Mouse (Mus musculus) heart, postnatal 0 days (tissue): ENCODE results near the gene Olfr923. TPM values are rescaled to one million over a fixed set of nuclear protein-coding genes. Genes with fewer than 3 reads are reported as not detected.
"Not testable (repeated sequence)": the region's sequence is repeated elsewhere in the genome, so short reads cannot be mapped to it uniquely, and the experiment has no call there.

Source experiments
- ATAC-seq: fragments of 200-750 bp; cut with Nextera tagmentation; 2 replicates; pipeline ENCODE4 v1.8.0; 2017; ENCODE audit warnings: low read depth, moderate number of reproducible peaks, moderate library complexity; ENCODE audit not compliant: insufficient read depth
- DNase-seq: peaks from one replicate; pipeline ENCODE4 v3.0.0-alpha.2; 2016; ENCODE audit warnings: low spot score
- H3K27ac ChIP-seq: fragments of 300-500 bp; sonication (generic); 2 replicates; pipeline ENCODE4 v1.5.1; 2014; ENCODE audit warnings: low read depth, mild to moderate bottlenecking
- H3K27me3 ChIP-seq: fragments of 300-500 bp; sonication (generic); 2 replicates; pipeline ENCODE4 v1.6.1; 2014; ENCODE audit warnings: low read length, mixed read lengths; ENCODE audit not compliant: control insufficient read depth, insufficient read depth
- H3K36me3 ChIP-seq: fragments of 300-500 bp; sonication (generic); replicated peaks from 2 replicates; pipeline ENCODE4 v1.6.1; 2014; ENCODE audit warnings: low read length, mixed read lengths; ENCODE audit not compliant: control insufficient read depth, insufficient read depth
- H3K4me1 ChIP-seq: fragments of 300-500 bp; sonication (generic); 2 replicates; pipeline ENCODE4 v1.6.1; 2014; ENCODE audit warnings: antibody characterized with exemption; ENCODE audit not compliant: control insufficient read depth, insufficient read depth
- H3K4me2 ChIP-seq: fragments of 300-500 bp; sonication (generic); 2 replicates; pipeline ENCODE4 v1.6.1; 2014; ENCODE audit warnings: low read depth, mild to moderate bottlenecking, low read length, moderate library complexity
- H3K4me3 ChIP-seq: fragments of 300-500 bp; sonication (generic); 2 replicates; pipeline ENCODE4 v1.5.1; 2014; ENCODE audit warnings: low read depth, low read length
- H3K9ac ChIP-seq: fragments of 300-500 bp; sonication (generic); replicated peaks from 2 replicates; pipeline ENCODE4 v1.6.1; 2014; ENCODE audit warnings: low read depth, low read length, mixed read lengths
- H3K9me3 ChIP-seq: fragments of 300-500 bp; sonication (generic); replicated peaks from 2 replicates; pipeline ENCODE4 v1.6.1; 2016; ENCODE audit warnings: low read length; ENCODE audit not compliant: control insufficient read depth
- CTCF ChIP-seq: IDR thresholded peaks from 2 replicates; pipeline ENCODE4 v1.5.1; 2016; ENCODE audit warnings: antibody characterized with exemption, control low read depth, low read depth
- EP300 ChIP-seq: IDR thresholded peaks from 2 replicates; pipeline ENCODE4 v1.6.1; 2016; ENCODE audit warnings: antibody characterized with exemption, low read depth
- WGBS: fragments of 180-500 bp; shearing (Covaris S2); extraction: QIAGEN DNeasy Blood & Tissue Kit; methylation state at CpG from one replicate; pipeline ENCODE4 v1.1.7; 2014; 5-methylcytosine and 5-hydroxymethylcytosine counted together
- polyA plus RNA-seq: library from polyadenylated mRNA; unstranded; fragments of >200 nt; fragmentation: Nextera tagmentation; extraction: Ambion mirVana; gene quantifications from 2 replicates; pipeline ENCODE4 v1.2.1, GENCODE M21; 2015
- total RNA-seq: library from RNA; depleted of rRNA; stranded (reverse); fragments of >200 nt; gene quantifications from 2 replicates; pipeline ENCODE4 v1.2.3, GENCODE M21; 2014; ENCODE audit warnings: low replicate concordance; rRNA removed

Olfr923 gene
- total and polyA plus RNA-seq, 2 experiments from 2014 or later, result not detected

DNA sequence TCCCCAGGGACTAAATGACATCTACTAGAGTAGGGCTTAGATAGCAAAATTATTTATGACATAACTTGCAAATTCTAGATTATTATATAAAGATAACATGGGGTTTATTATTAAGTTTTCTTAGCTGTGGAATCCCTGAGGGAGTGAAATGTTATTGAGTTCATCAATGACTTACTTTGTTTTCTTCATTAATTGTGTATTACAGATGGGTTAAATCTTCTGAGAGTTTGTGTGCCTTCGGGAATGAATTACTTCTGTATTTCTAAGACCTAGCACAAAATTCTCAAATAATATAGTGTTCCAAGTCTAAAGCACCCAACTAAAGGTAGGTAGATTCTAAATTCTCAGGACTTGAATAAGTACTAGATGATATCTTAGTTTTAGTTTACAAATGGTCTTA is 17.8 kb downstream of the Olfr923 start, which contains the start of gene Olfr924:
Gene Olfr924, plus strand, starts transcription at position 301 of the 400 bp plus-strand sequence.
- WGBS, result 71% methylated on average over 1 of the region's 1 CpGs
- Histone ChIP-seq H3K9ac (no peak within 1 kb of the TSS), H3K9me3 (no peaks in the 10 kb centered on the region), H3K4me1 (no peaks in the 10 kb centered on the region), H3K27me3 (no peaks in the 10 kb centered on the region), H3K27ac (no peak within 1 kb of the TSS), H3K36me3 (no peaks in the 10 kb centered on the region), H3K4me2 (no peak within 1 kb of the TSS), H3K4me3 (no peak within 1 kb of the TSS)
- no peak for DNase-seq
- no peak for ATAC-seq
- TF ChIP-seq CTCF, result no peak
- TF ChIP-seq EP300, result no peak

DNA sequence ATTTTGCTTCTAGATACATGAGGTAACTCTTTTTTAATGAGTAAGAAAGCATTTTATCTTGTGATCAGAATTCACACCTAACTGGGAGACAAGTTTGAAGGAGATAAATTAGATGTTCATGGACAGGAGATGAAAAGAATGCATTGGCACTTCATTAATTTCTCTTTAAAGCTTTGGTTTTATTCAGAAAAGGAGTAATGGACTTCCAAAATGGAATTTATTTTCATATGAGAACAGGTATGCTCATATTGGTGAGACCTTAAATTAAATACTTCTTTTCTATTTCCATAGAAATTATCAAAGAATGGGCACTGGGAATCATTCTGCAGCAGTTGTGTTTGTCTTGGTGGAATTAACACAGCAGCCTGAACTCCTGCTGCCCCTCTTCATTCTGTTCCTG is 28.4 kb downstream of the Olfr923 start, which contains the start of gene Olfr26:
Gene Olfr26, plus strand, starts transcription at position 301 of the 400 bp plus-strand sequence.
- Histone ChIP-seq H3K9me3 (no peaks in the 10 kb centered on the region), H3K4me1 (no peaks in the 10 kb centered on the region), H3K4me3 (no peak within 1 kb of the TSS), H3K36me3 (no peaks in the 10 kb centered on the region), H3K9ac (no peak within 1 kb of the TSS), H3K4me2 (no peak within 1 kb of the TSS), H3K27ac (no peak within 1 kb of the TSS), H3K27me3 (no peaks in the 10 kb centered on the region)
- DNase-seq (no peak), ATAC-seq (no peak)
- no peak for TF ChIP-seq CTCF
- TF ChIP-seq EP300, result no peak

DNA sequence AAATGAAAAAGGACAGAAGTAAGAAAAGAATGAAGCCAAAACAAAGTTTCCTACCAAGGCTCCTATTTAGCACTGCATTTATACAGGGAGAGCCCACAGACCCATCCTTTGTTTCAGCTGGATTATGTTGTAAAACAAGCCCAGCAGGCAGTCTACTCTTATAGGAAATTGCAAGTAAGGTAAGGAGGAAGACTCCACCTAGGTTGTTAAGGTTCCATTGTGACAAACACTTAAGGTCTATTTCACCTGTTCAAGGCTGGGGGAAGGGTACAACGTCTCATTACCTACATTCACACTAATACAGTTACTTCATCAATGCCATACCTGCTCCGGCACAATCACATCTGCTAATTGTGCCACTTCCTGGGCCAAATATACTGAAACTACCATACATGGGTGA is 48.5 kb downstream of the Olfr923 start:
- H3K36me3 ChIP-seq, H3K4me2 ChIP-seq, H3K9ac ChIP-seq, H3K27me3 ChIP-seq, DNase-seq, H3K27ac ChIP-seq, H3K9me3 ChIP-seq, H3K4me1 ChIP-seq, H3K4me3 ChIP-seq, ATAC-seq: not testable (repeated sequence)
- WGBS, result 50% methylated on average over 2 of the region's 2 CpGs

DNA sequence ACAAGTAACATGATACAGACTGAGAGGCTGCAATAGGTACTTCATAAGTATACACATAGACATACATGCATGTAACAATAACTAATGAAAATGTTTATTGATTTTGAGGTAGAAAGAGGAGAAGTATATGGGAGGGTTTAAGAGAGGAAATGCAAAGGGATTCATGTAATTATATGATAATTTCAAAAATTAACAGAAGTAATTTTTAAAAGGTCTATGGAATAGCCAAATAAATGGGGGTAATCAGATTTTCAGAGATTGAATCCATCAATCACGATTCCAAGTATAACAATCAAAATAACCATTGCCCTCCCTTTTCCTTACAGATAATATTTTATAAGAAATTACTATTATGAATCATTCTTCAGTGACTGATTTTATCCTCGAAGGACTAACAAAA is 50.5 kb downstream of the Olfr923 start, which contains the start of gene Olfr926:
Gene Olfr926, plus strand, starts transcription at position 301 of the 400 bp plus-strand sequence.
- no peak within 1 kb of the TSS for H3K4me2 ChIP-seq
- H3K27ac ChIP-seq, result no peak within 1 kb of the TSS
- no peak for DNase-seq
- H3K9ac ChIP-seq, result no peak within 1 kb of the TSS
- no peaks in the 10 kb centered on the region for H3K27me3 ChIP-seq
- 0 out of 2 replicates have a peak, but pooled peaks cover 6% of the 10 kb centered on the region for H3K9me3 ChIP-seq
- TF ChIP-seq CTCF, result no peak
- TF ChIP-seq EP300, result no peak
- WGBS, result 65% methylated on average over 2 of the region's 2 CpGs
- no peak within 1 kb of the TSS for H3K4me3 ChIP-seq
- ATAC-seq, result no peak
- no peaks in the 10 kb centered on the region for H3K36me3 ChIP-seq
- H3K4me1 ChIP-seq, result no peaks in the 10 kb centered on the region

Other genes starting within 250 kb of the Olfr923 start
- gene Olfr912, start 246.4 kb upstream of the Olfr923 start, total RNA-seq, result not detected in 2 replicates
- gene Olfr912, start 246.4 kb upstream of the Olfr923 start, polyA plus RNA-seq, result not detected in 2 replicates
- not detected in 2 replicates for gene Olfr913, start 233.8 kb upstream of the Olfr923 start, total RNA-seq
- not detected in 2 replicates for gene Olfr913, start 233.8 kb upstream of the Olfr923 start, polyA plus RNA-seq
- not detected in 2 replicates for gene Olfr914, start 221.4 kb upstream of the Olfr923 start, total RNA-seq
- gene Olfr914, start 221.4 kb upstream of the Olfr923 start, polyA plus RNA-seq, result not detected in 2 replicates
- not detected in 2 replicates for gene Olfr916, start 166.7 kb upstream of the Olfr923 start, total RNA-seq
- gene Olfr916, start 166.7 kb upstream of the Olfr923 start, polyA plus RNA-seq, result not detected in 2 replicates
- gene Olfr917, start 160.7 kb upstream of the Olfr923 start, total RNA-seq, result not detected in 2 replicates
- gene Olfr917, start 160.7 kb upstream of the Olfr923 start, polyA plus RNA-seq, result not detected in 2 replicates
- not detected in 2 replicates for gene Olfr918, start 151.9 kb upstream of the Olfr923 start, total RNA-seq
- gene Olfr918, start 151.9 kb upstream of the Olfr923 start, polyA plus RNA-seq, result not detected in 2 replicates
- not detected in 2 replicates for gene Olfr919, start 122.9 kb upstream of the Olfr923 start, total RNA-seq
- not detected in 2 replicates for gene Olfr919, start 122.9 kb upstream of the Olfr923 start, polyA plus RNA-seq
- gene Vwa5a, start 108.3 kb upstream of the Olfr923 start, total RNA-seq, result 33.4 and 43.1 TPM in 2 replicates
- 17.1 and 18.5 TPM in 2 replicates for gene Vwa5a, start 108.3 kb upstream of the Olfr923 start, polyA plus RNA-seq
- 0.19 and 0.80 TPM in 2 replicates for gene Olfr920, start 74.2 kb upstream of the Olfr923 start, total RNA-seq
- 0.03 and 0.04 TPM in 2 replicates for gene Olfr920, start 74.2 kb upstream of the Olfr923 start, polyA plus RNA-seq
- gene Olfr921, start 53.5 kb upstream of the Olfr923 start, total RNA-seq, result not detected in 2 replicates
- not detected in 2 replicates for gene Olfr921, start 53.5 kb upstream of the Olfr923 start, polyA plus RNA-seq
- gene Olfr922, start 11.9 kb upstream of the Olfr923 start, total RNA-seq, result not detected in 2 replicates
- not detected in 2 replicates for gene Olfr922, start 11.9 kb upstream of the Olfr923 start, polyA plus RNA-seq
- gene Olfr924, start 17.9 kb downstream of the Olfr923 start, total RNA-seq, result not detected in 2 replicates
- not detected in 2 replicates for gene Olfr924, start 17.9 kb downstream of the Olfr923 start, polyA plus RNA-seq
- not detected in 2 replicates for gene Olfr26, start 28.5 kb downstream of the Olfr923 start, total RNA-seq
- not detected in 2 replicates for gene Olfr26, start 28.5 kb downstream of the Olfr923 start, polyA plus RNA-seq
- gene Olfr926, start 50.6 kb downstream of the Olfr923 start, total RNA-seq, result not detected in 2 replicates
- not detected in 2 replicates for gene Olfr926, start 50.6 kb downstream of the Olfr923 start, polyA plus RNA-seq
- not detected in 2 replicates for gene Olfr930, start 103.3 kb downstream of the Olfr923 start, total RNA-seq
- gene Olfr930, start 103.3 kb downstream of the Olfr923 start, polyA plus RNA-seq, result not detected in 2 replicates
- not detected in 2 replicates for gene Olfr933, start 145.8 kb downstream of the Olfr923 start, total RNA-seq
- gene Olfr933, start 145.8 kb downstream of the Olfr923 start, polyA plus RNA-seq, result not detected in 2 replicates
- gene Olfr934, start 161.8 kb downstream of the Olfr923 start, total RNA-seq, result not detected in 2 replicates
- gene Olfr934, start 161.8 kb downstream of the Olfr923 start, polyA plus RNA-seq, result not detected in 2 replicates
- gene Olfr935, start 173.1 kb downstream of the Olfr923 start, total RNA-seq, result not detected in 2 replicates
- gene Olfr935, start 173.1 kb downstream of the Olfr923 start, polyA plus RNA-seq, result not detected in 2 replicates
- gene Olfr146, start 196.8 kb downstream of the Olfr923 start, total RNA-seq, result not detected in 2 replicates
- gene Olfr146, start 196.8 kb downstream of the Olfr923 start, polyA plus RNA-seq, result not detected in 2 replicates
- gene Olfr937, start 238.4 kb downstream of the Olfr923 start, total RNA-seq, result not detected in 2 replicates
- not detected in 2 replicates for gene Olfr937, start 238.4 kb downstream of the Olfr923 start, polyA plus RNA-seq